Mouse (Mus musculus): ENCODE results near the gene Tprkb. TPM values are rescaled to one million over a fixed set of nuclear protein-coding genes. Genes with fewer than 3 reads are reported as not detected.
"Not testable (repeated sequence)": the region's sequence is repeated elsewhere in the genome, so short reads cannot be mapped to it uniquely, and the experiment has no call there.

Tprkb gene
- polyA plus RNA-seq, 1 experiment = 16.0 TPM

DNA sequence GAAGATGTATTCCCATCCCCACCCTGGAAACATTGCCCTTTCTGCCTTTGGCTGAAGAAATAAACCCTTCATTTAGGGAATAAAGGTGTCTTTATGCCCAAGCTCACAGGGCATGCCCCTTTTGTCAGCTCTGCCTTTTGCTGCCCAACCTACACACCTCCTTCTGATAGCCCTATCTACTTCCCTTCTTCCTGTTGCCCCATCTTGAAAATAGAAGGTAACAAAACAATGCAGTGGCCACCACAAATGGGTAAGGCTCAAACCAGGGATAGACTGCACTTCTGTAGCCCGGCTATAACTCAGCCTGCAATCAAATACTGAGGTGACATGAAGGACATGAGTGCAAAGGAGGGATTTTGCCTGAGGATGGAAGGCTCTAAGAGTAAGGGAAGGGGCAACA is 64.1 kb downstream of the Tprkb start:
- Histone ChIP-seq H3K27ac (ENCODE audit: insufficient read depth, low read depth, low read length) (no peak overlapping the region), H3K27me3 (ENCODE audit: control insufficient read depth, insufficient read depth, low read length) (no peaks in the 10 kb centered on the region), H3K4me1 (ENCODE audit: control insufficient read depth, insufficient read depth, insufficient read length, low read length) (no peaks in the 10 kb centered on the region), H3K4me3 (ENCODE audit: low read depth, low read length) (no peak overlapping the region), H3K36me3 (ENCODE audit: control insufficient read depth, insufficient read depth, low read length) (no peaks in the 10 kb centered on the region)
- TF ChIP-seq POLR2A (IDR thresholded peaks at IDR 0.05; ENCODE audit: low read depth, low read length) (no peak), CTCF (IDR thresholded peaks at IDR 0.05; ENCODE audit: extremely low read depth, insufficient read length, insufficient replicate concordance, low read depth, low read length) (no peak)
- 87% methylated on average over 1 of the region's 1 CpGs for WGBS

DNA sequence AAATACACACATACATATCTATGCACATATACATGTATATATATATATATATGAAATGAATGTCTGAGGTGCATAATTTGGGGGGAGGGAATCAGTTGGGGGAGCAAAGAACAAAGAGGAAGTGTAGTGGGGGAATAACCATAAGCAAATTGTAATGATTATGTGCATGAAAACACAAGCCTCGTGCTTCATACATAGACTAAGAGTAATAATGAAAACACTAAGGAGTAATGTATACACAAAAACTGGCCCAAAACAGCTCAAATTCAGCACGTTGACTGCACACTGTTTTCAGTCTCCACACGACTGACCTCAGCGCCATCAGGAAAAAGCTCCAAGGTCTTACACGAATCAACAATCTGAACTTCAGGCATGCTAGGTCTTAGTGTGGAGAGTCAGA is 64.6 kb downstream of the Tprkb start:
- Histone ChIP-seq H3K27ac (ENCODE audit: insufficient read depth, low read depth, low read length) (no peak overlapping the region), H3K36me3 (ENCODE audit: control insufficient read depth, insufficient read depth, low read length) (no peaks in the 10 kb centered on the region), H3K4me3 (ENCODE audit: low read depth, low read length) (no peak overlapping the region), H3K27me3 (ENCODE audit: control insufficient read depth, insufficient read depth, low read length) (no peaks in the 10 kb centered on the region), H3K4me1 (ENCODE audit: control insufficient read depth, insufficient read depth, insufficient read length, low read length) (no peaks in the 10 kb centered on the region)
- TF ChIP-seq POLR2A (IDR thresholded peaks at IDR 0.05; ENCODE audit: low read depth, low read length) (no peak), CTCF (IDR thresholded peaks at IDR 0.05; ENCODE audit: extremely low read depth, insufficient read length, insufficient replicate concordance, low read depth, low read length) (no peak)
- 80% methylated on average over 5 of the region's 5 CpGs for WGBS

DNA sequence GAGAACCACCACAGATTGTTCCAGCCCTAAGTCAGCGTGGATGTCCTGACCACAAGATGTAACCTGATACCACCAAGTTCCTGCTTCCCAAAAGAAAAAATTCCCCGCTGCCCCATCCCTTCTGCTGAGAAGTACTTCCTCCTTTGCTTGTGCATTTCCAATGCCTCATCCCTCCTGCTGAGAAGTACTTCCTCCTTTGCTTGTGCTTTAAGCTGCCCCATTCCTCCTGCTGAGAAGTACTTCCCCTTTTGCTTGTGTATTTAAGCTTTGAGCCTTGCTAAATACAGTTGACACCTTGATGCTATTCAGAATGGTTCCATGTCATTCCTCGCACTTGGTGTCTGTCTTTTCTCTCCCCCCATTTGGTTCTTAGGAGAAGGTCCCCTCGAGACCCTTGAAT is 67.1 kb downstream of the Tprkb start:
- H3K36me3 ChIP-seq (ENCODE audit: control insufficient read depth, insufficient read depth, low read length); H3K27me3 ChIP-seq (ENCODE audit: control insufficient read depth, insufficient read depth, low read length); H3K4me3 ChIP-seq (ENCODE audit: low read depth, low read length); H3K4me1 ChIP-seq (ENCODE audit: control insufficient read depth, insufficient read depth, insufficient read length, low read length); H3K27ac ChIP-seq (ENCODE audit: insufficient read depth, low read depth, low read length): not testable (repeated sequence)
- 79% methylated on average over 4 of the region's 4 CpGs for WGBS

Other genes starting within 250 kb of the Tprkb start
- gene Nat8f7, start 198.7 kb upstream of the Tprkb start, polyA plus RNA-seq (2012; rRNA removed) = 1.0 and 1.1 TPM in 2 replicates
- gene Nat8f3, start 146.1 kb upstream of the Tprkb start, polyA plus RNA-seq (2012; rRNA removed) = 0.62 and 2.8 TPM in 2 replicates
- gene Nat8f6, start 90.9 kb upstream of the Tprkb start, polyA plus RNA-seq (2012; rRNA removed) = 1.9 and 2.3 TPM in 2 replicates
- gene Nat8f5, start 90.9 kb upstream of the Tprkb start, polyA plus RNA-seq (2012; rRNA removed) = 14.4 and 46.1 TPM in 2 replicates
- 60.8 and 66.8 TPM in 2 replicates for gene Nat8, start 79.8 kb upstream of the Tprkb start, polyA plus RNA-seq (2012; rRNA removed)
- gene Nat8f2, start 42.7 kb upstream of the Tprkb start, polyA plus RNA-seq (2012; rRNA removed) = 0.23 and 0.66 TPM in 2 replicates
- gene Nat8f4, start 7.0 kb upstream of the Tprkb start, polyA plus RNA-seq (2012; rRNA removed) = 15.6 and 32.6 TPM in 2 replicates
- 16.0 and 21.4 TPM in 2 replicates for gene Nat8f1, start 3.8 kb downstream of the Tprkb start, polyA plus RNA-seq (2012; rRNA removed)
- 8.2 and 18.7 TPM in 2 replicates for gene Dusp11, start 49.8 kb downstream of the Tprkb start, polyA plus RNA-seq (2012; rRNA removed)
- gene Figla, start 104.3 kb downstream of the Tprkb start, polyA plus RNA-seq (2012; rRNA removed) = not detected in 2 replicates
- gene Add2, start 116.8 kb downstream of the Tprkb start, polyA plus RNA-seq (2012; rRNA removed) = 0.30 and 1.5 TPM in 2 replicates

Data from small intestine, adult 2 months (tissue).